Mouse (Mus musculus) midbrain, embryonic 11.5 days (tissue): ENCODE data around the gene Hs6st3. TPM values are rescaled to one million over a fixed set of nuclear protein-coding genes. Genes with fewer than 3 reads are reported as not detected.

Source experiments
- ATAC-seq: fragments of 200-750 bp; cut with Nextera tagmentation; 2 replicates; pipeline ENCODE4 v1.8.0; 2017; ENCODE audit warnings: moderate TSS enrichment, moderate library complexity; ENCODE audit not compliant: low FRiP score
- DNase-seq: peaks from one replicate; pipeline ENCODE4 v3.0.0; 2015; ENCODE audit warnings: low spot score; ENCODE audit errors: missing footprints
- H3K27ac ChIP-seq: fragments of 300-500 bp; sonication (generic); 2 replicates; pipeline ENCODE4 v1.5.1; 2014; ENCODE audit warnings: low read depth, low read length
- H3K27me3 ChIP-seq: fragments of 300-500 bp; sonication (generic); 2 replicates; pipeline ENCODE4 v1.6.1; 2014; ENCODE audit warnings: mild to moderate bottlenecking, low read length, moderate library complexity, mixed read lengths; ENCODE audit not compliant: control insufficient read depth, insufficient read depth
- H3K36me3 ChIP-seq: fragments of 300-500 bp; sonication (generic); 2 replicates; pipeline ENCODE4 v1.6.1; 2014; ENCODE audit warnings: mild to moderate bottlenecking, low read length, moderate library complexity, mixed read lengths; ENCODE audit not compliant: control insufficient read depth, insufficient read depth
- H3K4me1 ChIP-seq: fragments of 300-500 bp; sonication (generic); 2 replicates; pipeline ENCODE4 v1.6.1; 2014; ENCODE audit warnings: low read length; ENCODE audit not compliant: control insufficient read depth, insufficient read depth
- H3K4me2 ChIP-seq: fragments of 300-500 bp; sonication (generic); 2 replicates; pipeline ENCODE4 v1.6.1; 2014; ENCODE audit warnings: mild to moderate bottlenecking, moderate library complexity
- H3K4me3 ChIP-seq: fragments of 300-500 bp; sonication (generic); 2 replicates; pipeline ENCODE4 v1.5.1; 2014; ENCODE audit warnings: low read depth, low read length
- H3K9ac ChIP-seq: fragments of 300-500 bp; sonication (generic); 2 replicates; pipeline ENCODE4 v1.6.1; 2014; ENCODE audit warnings: low read length
- H3K9me3 ChIP-seq: fragments of 300-500 bp; sonication (generic); 2 replicates; pipeline ENCODE4 v1.6.1; 2016; ENCODE audit warnings: low read length; ENCODE audit not compliant: control insufficient read depth
- WGBS: fragments of 180-500 bp; shearing (Covaris S2); extraction: QIAGEN DNeasy Blood & Tissue Kit; methylation state at CpG from one replicate; pipeline ENCODE4 v1.1.7; 2014; 5-methylcytosine and 5-hydroxymethylcytosine counted together
- polyA plus RNA-seq: library from polyadenylated mRNA; unstranded; fragments of >200 nt; fragmentation: Nextera tagmentation; extraction: Ambion mirVana; gene quantifications from 2 replicates; pipeline ENCODE4 v1.2.1, GENCODE M21; 2014

Gene Hs6st3
- polyA plus RNA-seq, 1 experiment from 2014 or later = 0.20 TPM

- Histone ChIP-seq H3K27ac (no peak overlapping the region), H3K4me2 (no peak overlapping the region), H3K36me3 (no peaks in the 10 kb centered on the region), H3K4me1 (no peaks in the 10 kb centered on the region), H3K9me3 (no peaks in the 10 kb centered on the region), H3K27me3 (no peaks in the 10 kb centered on the region), H3K9ac (no peak overlapping the region), H3K4me3 (no peak overlapping the region)
- no peak for ATAC-seq
- no peak for DNase-seq
- 86% methylated on average over 8 of the region's 8 CpGs for WGBS
These were observed 757.0 kb downstream of the Hs6st3 start for GRCm38 (mm10) chr14:119895097-119895496.

DNA sequence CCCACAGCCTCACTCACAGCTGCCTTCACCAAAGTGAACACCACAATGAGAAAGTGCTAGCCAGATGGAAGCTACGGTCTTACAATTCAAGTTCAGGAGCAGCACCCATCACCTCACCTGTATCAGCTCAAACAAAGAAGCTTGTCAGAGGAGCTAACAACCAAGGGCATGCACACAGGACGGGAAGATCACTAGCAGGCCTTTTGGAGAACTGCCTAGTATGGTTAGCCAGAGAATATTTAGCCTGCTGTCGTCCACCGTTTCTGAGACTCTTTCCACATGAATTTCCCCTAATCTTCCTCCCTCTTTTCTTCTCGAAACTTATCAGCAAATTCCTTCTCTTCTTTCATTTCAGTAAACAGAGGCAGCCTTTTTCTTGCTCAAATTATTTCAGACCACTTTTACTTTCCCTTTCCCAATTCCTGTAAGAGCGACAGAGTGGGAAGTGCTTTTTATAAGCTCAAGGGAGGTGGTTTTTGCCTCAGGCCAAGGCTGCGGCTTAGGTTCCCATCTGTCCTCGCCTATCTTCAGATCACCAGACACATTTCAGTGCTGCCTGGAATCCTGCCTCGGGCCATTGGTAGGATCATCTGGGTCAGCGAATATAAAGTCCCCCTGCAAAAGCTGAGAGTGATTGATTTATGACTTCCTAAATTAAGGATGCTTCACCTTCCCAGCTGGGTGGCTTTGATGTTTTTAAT, 757.8 kb downstream of the Hs6st3 start:
- Histone ChIP-seq H3K9me3 (no peaks in the 10 kb centered on the region), H3K27me3 (no peaks in the 10 kb centered on the region), H3K36me3 (no peaks in the 10 kb centered on the region), H3K4me1 (no peaks in the 10 kb centered on the region), H3K27ac (no peak overlapping the region), H3K4me3 (no peak overlapping the region), H3K9ac (no peak overlapping the region), H3K4me2 (no peak overlapping the region)
- ATAC-seq = 0 out of 2 replicates have a peak, but pooled peaks have one; percentile 46
- DNase-seq = no peak
- 74% methylated on average over 10 of the region's 10 CpGs for WGBS

- Histone ChIP-seq H3K9ac (no peak overlapping the region), H3K36me3 (no peaks in the 10 kb centered on the region), H3K9me3 (no peaks in the 10 kb centered on the region), H3K4me1 (no peaks in the 10 kb centered on the region), H3K27ac (no peak overlapping the region), H3K4me3 (no peak overlapping the region), H3K4me2 (no peak overlapping the region), H3K27me3 (no peaks in the 10 kb centered on the region)
- ATAC-seq (no peak), DNase-seq (no peak)
These were observed 764.3 kb downstream of the Hs6st3 start for GRCm38 (mm10) chr14:119902486-119902885.

DNA sequence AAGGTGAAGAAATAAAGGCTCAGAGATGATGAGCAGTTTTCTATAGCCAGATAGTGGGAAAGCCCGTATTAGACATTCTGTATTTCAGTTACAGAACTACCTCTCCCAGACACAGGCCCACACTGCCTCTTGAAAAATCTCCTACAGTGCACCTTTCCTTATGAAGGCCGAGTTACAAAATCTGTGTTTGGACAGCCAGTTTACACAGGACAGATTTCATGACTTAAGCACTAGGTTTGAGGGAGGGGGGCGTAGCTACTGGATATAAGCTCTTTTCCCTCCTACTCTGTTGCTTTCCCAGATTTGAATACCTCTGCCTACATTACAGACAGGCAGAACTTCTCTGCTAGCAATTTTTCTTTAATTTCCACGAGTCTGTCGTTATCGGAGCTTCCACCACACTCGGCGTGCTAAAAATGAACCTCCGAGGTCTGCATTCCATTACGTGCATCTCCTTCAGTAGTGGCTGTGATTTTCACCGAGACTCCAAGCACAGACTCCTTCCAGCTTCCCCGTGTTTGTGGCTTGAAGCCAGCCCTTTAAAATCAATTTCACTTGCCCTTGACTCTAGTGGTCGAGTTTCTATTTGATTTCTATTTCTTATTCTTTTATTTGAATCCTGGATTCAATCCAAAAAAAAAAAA, 770.0 kb downstream of the Hs6st3 start:
- Histone ChIP-seq H3K9ac (no peak overlapping the region), H3K27ac (no peak overlapping the region), H3K4me3 (no peak overlapping the region), H3K4me1 (no peaks in the 10 kb centered on the region), H3K4me2 (no peak overlapping the region), H3K36me3 (no peaks in the 10 kb centered on the region), H3K27me3 (no peaks in the 10 kb centered on the region), H3K9me3 (no peaks in the 10 kb centered on the region)
- 86% methylated on average over 13 of the region's 13 CpGs for WGBS
- ATAC-seq (no peak), DNase-seq (no peak)

DNA sequence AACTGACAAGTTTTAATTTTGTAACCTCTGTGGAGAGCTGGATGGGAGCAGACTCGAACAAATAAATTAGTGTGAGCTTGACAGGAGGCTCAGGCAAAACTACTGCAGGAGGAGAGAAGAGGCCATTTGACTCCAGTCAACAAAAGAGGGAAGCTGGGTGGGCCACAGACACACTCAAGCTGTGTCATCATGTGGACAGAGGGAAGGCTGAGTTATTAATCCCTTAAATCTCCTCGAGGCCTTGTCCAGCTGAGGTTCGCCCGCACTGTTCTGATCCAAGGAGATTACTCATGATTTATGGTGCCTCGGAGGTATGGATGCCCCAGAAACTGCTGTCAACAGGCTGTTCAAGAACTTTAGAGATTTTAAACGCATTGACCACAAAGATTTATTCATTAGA, 776.4 kb downstream of the Hs6st3 start:
- 72% methylated on average over 6 of the region's 6 CpGs for WGBS
- DNase-seq = no peak
- H3K36me3 ChIP-seq = no peaks in the 10 kb centered on the region
- no peaks in the 10 kb centered on the region for H3K27me3 ChIP-seq
- H3K27ac ChIP-seq = no peak overlapping the region
- no peak overlapping the region for H3K9ac ChIP-seq
- H3K4me1 ChIP-seq = no peaks in the 10 kb centered on the region
- 0 out of 2 replicates have a peak, but pooled peaks have one; percentile 33 for ATAC-seq
- no peak overlapping the region for H3K4me2 ChIP-seq
- H3K9me3 ChIP-seq = no peaks in the 10 kb centered on the region
- no peak overlapping the region for H3K4me3 ChIP-seq

GRCm38 (mm10) chr14:119918281-119919034, 780.3 kb downstream of the Hs6st3 start:
- DNase-seq (no peak), ATAC-seq (no peak)
- WGBS = 80% methylated on average over 6 of the region's 6 CpGs
- H3K27me3 ChIP-seq = no peaks in the 10 kb centered on the region
- H3K9me3 ChIP-seq = no peaks in the 10 kb centered on the region
- no peak overlapping the region for H3K27ac ChIP-seq
- H3K4me3 ChIP-seq = no peak overlapping the region
- no peaks in the 10 kb centered on the region for H3K36me3 ChIP-seq
- H3K4me2 ChIP-seq = no peak overlapping the region
- H3K9ac ChIP-seq = no peak overlapping the region
- H3K4me1 ChIP-seq = no peaks in the 10 kb centered on the region

GRCm38 (mm10) chr14:119919177-119919576, 781.0 kb downstream of the Hs6st3 start:
- DNase-seq (no peak), ATAC-seq (no peak)
- Histone ChIP-seq H3K9ac (no peak overlapping the region), H3K4me1 (no peaks in the 10 kb centered on the region), H3K9me3 (no peaks in the 10 kb centered on the region), H3K4me2 (no peak overlapping the region), H3K4me3 (no peak overlapping the region), H3K27me3 (no peaks in the 10 kb centered on the region), H3K27ac (no peak overlapping the region), H3K36me3 (no peaks in the 10 kb centered on the region)
- WGBS = 91% methylated on average over 1 of the region's 1 CpGs
